Mouse (Mus musculus): ENCODE measurements at regions not wholly inside any gene's neighbourhood (a gene's known extent, or its start where the extent isn't known, plus 50 kb on each side); places are given as distances from the start of the nearest gene placed in this dataset.

- 52% methylated on average over 6 of the region's 6 CpGs for WGBS (ENCODE audit: insufficient replicate concordance)
- Histone ChIP-seq H3K9me3 (replicated peaks; ENCODE audit: control insufficient read depth, low read length) (no peaks in the 10 kb centered on the region), H3K36me3 (ENCODE audit: control insufficient read depth, insufficient read depth) (no peaks in the 10 kb centered on the region), H3K4me2 (ENCODE audit: low read depth, low read length) (no peak overlapping the region), H3K9ac (ENCODE audit: low read depth, low read length) (no peak overlapping the region), H3K4me3 (ENCODE audit: low read depth, low read length) (no peak overlapping the region), H3K4me1 (ENCODE audit: control insufficient read depth, low read depth, low read length) (no peaks in the 10 kb centered on the region), H3K27ac (ENCODE audit: low read length) (no peak overlapping the region), H3K27me3 (ENCODE audit: control insufficient read depth, insufficient read depth, low read depth, low read length) (no peaks in the 10 kb centered on the region)
- ATAC-seq (ENCODE audit: low read depth): no peak
Measured at GRCm38 (mm10) chr7:115230525-115230924, 487.0 kb downstream of the Insc start.

GRCm38 (mm10) chr7:115233850-115234436 lies 490.4 kb downstream of the Insc start:
- Histone ChIP-seq H3K4me3 (ENCODE audit: low read depth, low read length) (no peak overlapping the region), H3K27me3 (ENCODE audit: control insufficient read depth, insufficient read depth, low read depth, low read length) (no peaks in the 10 kb centered on the region), H3K27ac (ENCODE audit: low read length) (no peak overlapping the region), H3K9ac (ENCODE audit: low read depth, low read length) (no peak overlapping the region), H3K4me2 (ENCODE audit: low read depth, low read length) (no peak overlapping the region), H3K36me3 (ENCODE audit: control insufficient read depth, insufficient read depth) (no peaks in the 10 kb centered on the region), H3K9me3 (replicated peaks; ENCODE audit: control insufficient read depth, low read length) (no peaks in the 10 kb centered on the region), H3K4me1 (ENCODE audit: control insufficient read depth, low read depth, low read length) (no peaks in the 10 kb centered on the region)
- WGBS (ENCODE audit: insufficient replicate concordance): 25% methylated on average over 10 of the region's 10 CpGs
- ATAC-seq (ENCODE audit: low read depth): no peak

- Histone ChIP-seq H3K36me3 (ENCODE audit: control insufficient read depth, insufficient read depth) (no peaks in the 10 kb centered on the region), H3K9me3 (replicated peaks; ENCODE audit: control insufficient read depth, low read length) (no peaks in the 10 kb centered on the region), H3K4me3 (ENCODE audit: low read depth, low read length) (no peak overlapping the region), H3K9ac (ENCODE audit: low read depth, low read length) (no peak overlapping the region), H3K4me2 (ENCODE audit: low read depth, low read length) (no peak overlapping the region), H3K27ac (ENCODE audit: low read length) (no peak overlapping the region), H3K27me3 (ENCODE audit: control insufficient read depth, insufficient read depth, low read depth, low read length) (no peaks in the 10 kb centered on the region), H3K4me1 (ENCODE audit: control insufficient read depth, low read depth, low read length) (no peaks in the 10 kb centered on the region)
- ATAC-seq (ENCODE audit: low read depth): no peak
- 62% methylated on average over 1 of the region's 1 CpGs for WGBS (ENCODE audit: insufficient replicate concordance)
Measured at GRCm38 (mm10) chr7:115237131-115237530, 493.6 kb downstream of the Insc start.

- ATAC-seq (ENCODE audit: low read depth): no peak
- no peaks in the 10 kb centered on the region for H3K36me3 ChIP-seq (ENCODE audit: control insufficient read depth, insufficient read depth)
- no peak overlapping the region for H3K9ac ChIP-seq (ENCODE audit: low read depth, low read length)
- no peak overlapping the region for H3K27ac ChIP-seq (ENCODE audit: low read length)
- no peaks in the 10 kb centered on the region for H3K27me3 ChIP-seq (ENCODE audit: control insufficient read depth, insufficient read depth, low read depth, low read length)
- no peak overlapping the region for H3K4me3 ChIP-seq (ENCODE audit: low read depth, low read length)
- H3K4me1 ChIP-seq (ENCODE audit: control insufficient read depth, low read depth, low read length): no peaks in the 10 kb centered on the region
- no peaks in the 10 kb centered on the region for H3K9me3 ChIP-seq (replicated peaks; ENCODE audit: control insufficient read depth, low read length)
- WGBS (ENCODE audit: insufficient replicate concordance): 38% methylated on average over 2 of the region's 2 CpGs
- H3K4me2 ChIP-seq (ENCODE audit: low read depth, low read length): no peak overlapping the region
Measured at GRCm38 (mm10) chr7:115251591-115252369, 508.3 kb downstream of the Insc start.

GRCm38 (mm10) chr7:115252370-115252750 lies 508.9 kb downstream of the Insc start:
- Histone ChIP-seq H3K27me3 (ENCODE audit: control insufficient read depth, insufficient read depth, low read depth, low read length) (no peaks in the 10 kb centered on the region), H3K4me2 (ENCODE audit: low read depth, low read length) (no peak overlapping the region), H3K4me3 (ENCODE audit: low read depth, low read length) (no peak overlapping the region), H3K9me3 (replicated peaks; ENCODE audit: control insufficient read depth, low read length) (no peaks in the 10 kb centered on the region), H3K4me1 (ENCODE audit: control insufficient read depth, low read depth, low read length) (no peaks in the 10 kb centered on the region), H3K36me3 (ENCODE audit: control insufficient read depth, insufficient read depth) (no peaks in the 10 kb centered on the region), H3K9ac (ENCODE audit: low read depth, low read length) (no peak overlapping the region), H3K27ac (ENCODE audit: low read length) (no peak overlapping the region)
- WGBS (ENCODE audit: insufficient replicate concordance): 45% methylated on average over 2 of the region's 2 CpGs
- ATAC-seq (ENCODE audit: low read depth): no peak

GRCm38 (mm10) chr7:115258626-115259025 lies 515.1 kb downstream of the Insc start:
- Histone ChIP-seq H3K4me3 (ENCODE audit: low read depth, low read length) (no peak overlapping the region), H3K9ac (ENCODE audit: low read depth, low read length) (no peak overlapping the region), H3K9me3 (replicated peaks; ENCODE audit: control insufficient read depth, low read length) (no peaks in the 10 kb centered on the region), H3K27ac (ENCODE audit: low read length) (no peak overlapping the region), H3K27me3 (ENCODE audit: control insufficient read depth, insufficient read depth, low read depth, low read length) (no peaks in the 10 kb centered on the region), H3K4me2 (ENCODE audit: low read depth, low read length) (no peak overlapping the region), H3K36me3 (ENCODE audit: control insufficient read depth, insufficient read depth) (no peaks in the 10 kb centered on the region), H3K4me1 (ENCODE audit: control insufficient read depth, low read depth, low read length) (no peaks in the 10 kb centered on the region)
- no peak for ATAC-seq (ENCODE audit: low read depth)
- WGBS (ENCODE audit: insufficient replicate concordance): 47% methylated on average over 3 of the region's 3 CpGs

- Histone ChIP-seq H3K27ac (ENCODE audit: low read length) (no peak overlapping the region), H3K4me1 (ENCODE audit: control insufficient read depth, low read depth, low read length) (no peaks in the 10 kb centered on the region), H3K4me2 (ENCODE audit: low read depth, low read length) (no peak overlapping the region), H3K27me3 (ENCODE audit: control insufficient read depth, insufficient read depth, low read depth, low read length) (no peaks in the 10 kb centered on the region), H3K9me3 (replicated peaks; ENCODE audit: control insufficient read depth, low read length) (no peaks in the 10 kb centered on the region), H3K4me3 (ENCODE audit: low read depth, low read length) (no peak overlapping the region), H3K36me3 (ENCODE audit: control insufficient read depth, insufficient read depth) (no peaks in the 10 kb centered on the region), H3K9ac (ENCODE audit: low read depth, low read length) (no peak overlapping the region)
- ATAC-seq (ENCODE audit: low read depth): no peak
- 53% methylated on average over 2 of the region's 2 CpGs for WGBS (ENCODE audit: insufficient replicate concordance)
Measured at GRCm38 (mm10) chr7:115263082-115263481, 519.6 kb downstream of the Insc start.

GRCm38 (mm10) chr7:115266141-115266540 lies 522.6 kb downstream of the Insc start:
- 69% methylated on average over 4 of the region's 4 CpGs for WGBS (ENCODE audit: insufficient replicate concordance)
- no peaks in the 10 kb centered on the region for H3K4me1 ChIP-seq (ENCODE audit: control insufficient read depth, low read depth, low read length)
- no peak overlapping the region for H3K4me3 ChIP-seq (ENCODE audit: low read depth, low read length)
- no peak overlapping the region for H3K4me2 ChIP-seq (ENCODE audit: low read depth, low read length)
- H3K27me3 ChIP-seq (ENCODE audit: control insufficient read depth, insufficient read depth, low read depth, low read length): no peaks in the 10 kb centered on the region
- no peak overlapping the region for H3K9ac ChIP-seq (ENCODE audit: low read depth, low read length)
- no peak overlapping the region for H3K27ac ChIP-seq (ENCODE audit: low read length)
- H3K36me3 ChIP-seq (ENCODE audit: control insufficient read depth, insufficient read depth): no peaks in the 10 kb centered on the region
- no peak for ATAC-seq (ENCODE audit: low read depth)
- H3K9me3 ChIP-seq (replicated peaks; ENCODE audit: control insufficient read depth, low read length): no peaks in the 10 kb centered on the region

- 35% methylated on average over 2 of the region's 2 CpGs for WGBS (ENCODE audit: insufficient replicate concordance)
- Histone ChIP-seq H3K9me3 (replicated peaks; ENCODE audit: control insufficient read depth, low read length) (no peaks in the 10 kb centered on the region), H3K36me3 (ENCODE audit: control insufficient read depth, insufficient read depth) (no peaks in the 10 kb centered on the region), H3K27me3 (ENCODE audit: control insufficient read depth, insufficient read depth, low read depth, low read length) (no peaks in the 10 kb centered on the region), H3K27ac (ENCODE audit: low read length) (no peak overlapping the region), H3K9ac (ENCODE audit: low read depth, low read length) (no peak overlapping the region), H3K4me1 (ENCODE audit: control insufficient read depth, low read depth, low read length) (no peaks in the 10 kb centered on the region), H3K4me2 (ENCODE audit: low read depth, low read length) (no peak overlapping the region), H3K4me3 (ENCODE audit: low read depth, low read length) (no peak overlapping the region)
- no peak for ATAC-seq (ENCODE audit: low read depth)
Measured at GRCm38 (mm10) chr7:115270803-115271202, 527.3 kb downstream of the Insc start.
